Mouse (Mus musculus): ENCODE results near the gene Snx13.
A peak's percentile ranks its signal among the peaks of the same experiment; 100 is the strongest.

Gene Snx13

DNA sequence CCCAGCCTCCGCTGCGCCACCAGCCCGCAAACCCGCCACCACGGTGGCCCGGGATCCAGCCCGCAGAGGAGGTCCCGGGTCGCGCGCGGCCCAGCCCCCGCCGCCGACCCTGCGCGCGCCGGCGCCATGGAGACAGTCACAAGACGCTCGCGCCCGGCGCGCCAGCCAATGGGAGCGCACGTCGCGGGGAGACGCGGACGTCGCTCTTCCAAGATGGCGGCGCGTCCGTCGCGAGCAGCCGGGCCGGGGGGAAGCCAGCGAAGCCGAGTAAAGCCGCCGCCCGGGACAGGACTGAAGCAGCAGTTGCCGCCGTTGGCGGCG, at the start of gene Snx13:
Gene Snx13, plus strand, starts transcription at position 188 of the 321 bp plus-strand sequence.
- peak; percentile 87 to 94 for DNase-seq (ENCODE audit: low spot score in 2 of 2)

DNA sequence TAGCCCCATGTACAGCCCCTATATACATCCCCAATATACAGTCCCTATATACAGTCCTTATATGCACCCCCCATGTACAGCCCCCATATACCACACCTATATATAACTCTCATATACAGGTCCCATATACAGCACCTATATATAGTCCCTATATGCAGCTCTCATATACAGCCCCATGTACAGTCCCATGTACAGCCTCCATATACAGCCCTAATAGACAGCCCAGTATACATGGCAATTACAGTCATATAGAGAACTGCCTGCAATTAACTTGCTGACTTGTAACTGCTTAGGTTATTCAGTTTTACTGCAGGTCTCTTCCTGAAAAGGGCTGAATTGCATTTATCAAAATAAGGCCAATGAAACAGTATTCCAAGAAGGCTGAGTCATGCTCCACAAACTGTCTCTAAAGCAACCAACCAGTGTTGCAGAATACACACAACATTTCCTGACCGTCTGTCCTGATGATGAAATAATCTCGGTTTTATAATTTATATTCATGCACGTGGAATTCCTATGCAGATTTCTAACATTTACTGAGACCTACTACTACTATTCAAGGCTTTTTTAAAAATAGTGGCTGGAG, 49.3 kb upstream of the Snx13 start:
- DNase-seq (ENCODE audit: low spot score in 2 of 2), result no peak

DNA sequence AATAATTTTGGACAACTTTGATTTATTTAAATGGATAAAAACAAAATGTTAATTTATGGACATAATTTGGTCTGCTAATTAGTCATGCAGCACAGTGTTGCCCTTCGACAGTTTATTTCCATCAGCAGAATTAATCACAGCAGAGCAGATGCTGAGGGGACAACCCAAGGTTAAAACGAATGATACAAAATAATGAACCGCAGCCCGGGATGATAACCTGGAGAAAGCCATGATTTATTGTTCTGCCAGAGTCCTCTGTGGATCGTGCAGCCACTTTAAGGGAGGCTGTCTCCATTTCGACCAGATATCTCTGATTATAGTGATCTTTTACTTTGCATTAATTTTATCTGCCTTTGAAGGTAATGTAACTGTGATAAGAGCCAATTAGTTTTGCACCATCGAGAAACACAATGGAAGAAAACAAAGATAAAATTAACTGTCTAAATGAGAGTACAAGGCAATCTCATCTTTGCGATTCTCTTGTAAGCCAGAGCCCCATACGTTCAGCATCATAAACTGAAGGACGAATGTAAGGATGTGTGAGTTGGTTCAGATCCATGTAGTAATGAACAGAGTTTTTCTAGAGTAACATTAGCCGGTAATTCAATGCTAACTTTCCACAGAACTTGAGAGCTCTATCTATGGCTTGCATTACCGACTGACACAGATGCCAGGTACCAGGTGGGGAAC, 48.1 kb upstream of the Snx13 start:
- no peak for DNase-seq (ENCODE audit: low spot score in 2 of 2)

DNA sequence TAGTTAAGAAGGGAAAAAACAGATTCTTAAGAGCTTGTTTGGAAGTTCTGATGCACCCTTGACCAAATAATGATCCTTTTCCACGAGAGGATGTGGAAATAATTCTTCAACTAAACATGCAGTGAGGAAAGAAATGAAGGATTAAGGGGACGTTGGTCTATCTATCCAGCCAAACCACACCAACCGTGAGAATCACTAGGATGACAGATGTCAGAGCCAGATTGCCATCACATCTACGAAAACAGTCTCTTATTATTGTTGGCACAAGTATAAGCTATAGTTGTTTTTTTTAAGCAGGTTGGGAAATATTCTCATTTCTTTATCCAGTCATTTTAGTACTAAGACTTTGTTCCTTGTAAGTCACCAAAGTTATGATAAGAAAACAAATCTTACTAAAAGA, 46.7 kb upstream of the Snx13 start:
- no peak for DNase-seq (ENCODE audit: low spot score in 2 of 2)

DNA sequence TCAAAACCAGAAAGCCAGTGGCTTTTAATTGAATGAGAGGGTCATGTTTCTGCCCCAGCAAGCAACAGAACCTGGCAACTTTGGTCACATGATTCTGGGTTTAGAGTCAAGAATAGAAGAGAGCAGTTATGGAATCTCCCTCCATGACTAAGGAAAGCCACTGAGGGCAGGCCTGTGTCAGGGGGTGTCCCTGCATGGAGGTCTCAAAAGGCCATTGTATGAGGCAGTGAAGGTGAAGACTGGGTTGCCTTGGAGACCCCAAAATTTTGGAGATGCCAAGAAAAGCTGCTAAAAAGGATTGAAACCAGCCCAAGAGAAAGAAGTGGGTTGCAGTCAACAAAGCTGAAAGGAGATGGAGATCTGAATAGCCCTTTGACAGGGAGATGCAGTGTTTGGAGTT, 41.2 kb upstream of the Snx13 start:
- no peak for DNase-seq (ENCODE audit: low spot score in 2 of 2)

DNA sequence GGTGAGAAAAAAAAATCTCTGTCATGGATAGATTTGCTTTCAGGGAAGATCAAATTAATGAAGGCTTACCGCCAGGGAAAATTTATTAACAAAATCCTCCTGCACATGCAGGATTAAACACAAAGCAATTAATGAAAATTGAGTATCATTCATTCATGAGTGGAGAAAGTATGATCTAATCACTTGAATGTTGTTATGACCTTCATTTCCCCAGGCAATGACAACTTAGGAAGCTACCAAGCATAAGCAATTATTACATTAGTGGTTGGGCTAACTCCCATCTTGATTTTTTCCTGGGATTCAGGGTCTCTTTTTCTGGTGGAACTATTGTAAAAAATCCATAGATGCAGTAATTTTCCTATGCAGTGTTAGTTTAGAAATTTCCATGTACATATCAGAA, 39.1 kb upstream of the Snx13 start:
- no peak for DNase-seq (ENCODE audit: low spot score in 2 of 2)

DNA sequence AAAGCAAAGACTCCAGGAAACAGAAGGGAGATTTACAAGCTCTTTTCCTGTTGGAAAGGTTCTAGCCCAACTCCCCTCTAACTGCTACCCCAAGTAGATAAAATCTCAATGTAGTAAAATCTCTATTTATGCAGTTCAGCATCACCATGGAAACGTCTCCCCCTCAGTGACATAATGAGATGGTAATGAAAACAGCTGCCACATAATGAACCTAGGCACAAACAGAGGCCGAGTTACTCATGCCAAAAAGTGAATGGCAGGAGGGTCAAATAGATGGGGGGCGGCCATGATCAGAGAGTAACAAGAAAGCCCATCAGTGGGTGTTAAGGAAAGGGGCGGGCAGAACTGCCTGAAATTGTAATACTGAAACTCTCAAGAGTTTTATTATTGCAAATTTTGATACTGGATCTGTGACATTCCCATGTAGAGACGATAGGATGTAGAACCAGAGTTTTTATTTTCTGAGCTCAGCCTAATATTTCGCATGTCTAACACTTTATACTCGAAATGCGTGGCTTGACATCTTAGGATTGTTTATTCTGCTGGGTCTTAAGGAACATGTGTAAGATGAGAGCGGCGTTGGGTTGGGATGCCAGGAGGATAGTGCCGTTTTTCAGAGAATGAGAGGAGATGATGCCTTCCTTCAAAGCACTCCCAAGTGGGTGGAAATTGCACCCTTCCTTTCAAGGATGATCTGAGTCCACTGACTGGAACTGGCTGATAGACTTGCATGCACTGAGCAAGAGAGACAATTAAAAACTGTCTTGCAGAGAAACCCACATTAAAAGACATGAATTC, 38.4 kb upstream of the Snx13 start:
- DNase-seq (ENCODE audit: low spot score in 2 of 2), result no peak

DNA sequence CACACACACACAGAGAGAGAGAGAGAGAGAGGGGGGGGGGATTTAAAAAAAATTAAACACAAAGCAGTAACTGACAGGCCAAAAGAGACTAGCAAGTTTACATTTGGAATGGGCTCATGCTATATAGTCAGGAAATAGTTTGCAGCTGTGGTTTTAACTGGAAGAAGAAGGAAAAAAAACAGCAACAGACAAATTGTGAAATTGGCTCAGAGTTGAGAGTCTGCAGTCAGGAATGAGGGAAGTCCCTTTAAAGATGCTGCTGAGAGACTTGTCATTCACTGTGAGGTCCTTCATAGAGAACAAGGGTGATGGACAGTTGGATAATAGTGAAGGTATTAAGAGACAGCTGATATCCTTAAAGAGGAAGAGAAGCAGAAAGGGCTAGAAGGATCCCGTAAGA, 35.5 kb upstream of the Snx13 start:
- DNase-seq (ENCODE audit: low spot score in 2 of 2), result no peak

DNA sequence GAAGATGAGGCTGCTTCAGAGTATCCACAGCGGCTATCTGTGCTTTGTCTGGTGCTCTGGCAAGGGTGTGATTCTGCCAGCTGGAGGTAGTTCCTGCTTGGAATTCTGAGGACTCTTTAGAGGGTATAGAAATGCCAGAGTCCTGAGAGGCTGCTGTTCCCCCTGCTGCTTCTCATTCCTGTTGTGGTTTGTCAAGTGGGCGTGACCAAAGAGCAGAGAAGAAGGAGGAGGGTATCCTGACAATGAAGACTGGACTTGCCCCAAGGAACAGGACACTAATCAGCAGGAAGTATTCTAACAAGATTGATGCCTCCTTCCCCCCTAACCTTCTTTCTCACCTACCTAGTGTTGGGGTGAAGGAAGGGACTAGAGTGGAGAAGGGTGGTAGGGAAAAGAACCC, 33.0 kb upstream of the Snx13 start:
- DNase-seq (ENCODE audit: low spot score in 2 of 2), result no peak

DNA sequence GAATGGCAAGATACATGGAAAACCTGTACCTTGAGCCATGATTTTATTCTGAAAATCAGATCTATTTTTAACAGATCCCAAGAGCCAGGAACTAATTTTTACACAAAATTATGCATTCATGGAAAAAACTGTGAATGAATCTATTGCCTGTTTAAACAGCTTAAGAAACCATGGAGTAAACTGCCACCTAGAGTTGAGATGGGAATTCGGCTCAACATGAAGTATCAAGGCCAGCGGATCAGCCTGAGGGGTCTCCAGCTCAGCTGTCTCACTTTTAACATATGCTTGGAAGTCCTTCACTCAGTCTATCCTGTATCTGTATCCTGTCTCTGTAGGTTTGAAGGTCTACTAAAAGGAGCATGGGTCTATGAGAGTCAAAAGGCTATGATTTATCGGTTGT, 30.9 kb upstream of the Snx13 start:
- DNase-seq (ENCODE audit: low spot score in 2 of 2), result no peak

DNA sequence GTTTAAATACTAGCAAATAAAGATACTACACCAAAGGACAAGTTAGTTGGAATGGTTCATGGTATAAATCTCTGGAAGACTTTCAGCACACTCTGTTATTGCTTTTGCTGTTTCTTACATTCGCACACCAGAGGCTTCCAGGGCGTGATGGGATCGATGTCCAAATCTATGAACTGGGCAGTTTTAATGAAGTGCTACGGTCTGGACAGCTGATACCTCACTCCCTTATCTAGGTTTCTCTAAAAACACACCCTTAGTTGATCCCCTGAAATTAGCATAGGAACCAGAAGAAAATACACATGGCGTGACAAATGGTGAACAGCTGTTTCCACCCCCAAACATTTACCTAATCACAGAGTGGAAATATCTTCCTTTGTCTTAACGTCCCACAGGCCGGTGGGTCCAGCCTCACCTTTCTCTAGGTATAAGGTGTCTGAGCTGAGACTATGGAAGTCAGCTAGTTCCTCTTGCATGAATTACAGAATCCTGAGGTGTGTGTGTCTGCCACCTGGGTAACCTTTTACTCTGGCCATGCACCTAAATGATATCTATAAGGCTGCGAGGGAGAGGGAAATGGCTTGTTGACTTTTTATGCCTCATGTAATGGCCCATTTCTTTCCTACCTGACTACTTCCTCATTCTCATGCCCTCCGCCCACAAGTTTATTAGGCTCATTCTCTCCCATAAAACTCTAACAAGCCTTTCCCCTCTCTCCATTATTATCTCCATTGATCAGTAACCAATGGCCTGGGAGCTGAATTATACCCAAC, 30.3 kb upstream of the Snx13 start:
- DNase-seq (ENCODE audit: low spot score in 2 of 2), result no peak

DNA sequence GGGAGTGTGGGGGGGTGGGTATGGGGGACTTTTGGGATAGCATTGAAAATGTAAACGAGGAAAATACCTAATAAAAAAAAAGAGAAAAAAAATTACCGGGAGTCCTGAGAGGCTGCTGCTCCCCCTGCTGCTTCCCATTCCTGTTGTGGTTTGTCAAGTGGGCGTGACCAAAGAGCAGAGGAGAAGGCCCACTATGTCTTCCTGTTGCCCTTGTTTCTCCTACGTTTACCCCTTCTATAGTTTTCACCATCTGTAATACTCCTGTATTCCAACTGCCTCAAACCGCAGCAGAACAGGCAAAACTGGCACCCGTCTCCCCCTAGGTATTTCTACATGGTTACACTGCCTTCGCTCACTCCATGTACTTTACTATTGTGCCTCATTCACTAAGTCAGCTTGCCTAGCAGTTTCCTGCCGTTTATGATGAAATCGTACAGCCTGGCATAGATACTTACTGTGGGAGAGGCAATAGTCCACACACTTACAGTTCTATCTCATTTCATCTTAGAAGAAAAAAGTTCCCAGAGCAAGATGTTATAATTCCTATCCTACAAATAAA, 28.2 kb upstream of the Snx13 start:
- no peak for DNase-seq (ENCODE audit: low spot score in 2 of 2)

DNA sequence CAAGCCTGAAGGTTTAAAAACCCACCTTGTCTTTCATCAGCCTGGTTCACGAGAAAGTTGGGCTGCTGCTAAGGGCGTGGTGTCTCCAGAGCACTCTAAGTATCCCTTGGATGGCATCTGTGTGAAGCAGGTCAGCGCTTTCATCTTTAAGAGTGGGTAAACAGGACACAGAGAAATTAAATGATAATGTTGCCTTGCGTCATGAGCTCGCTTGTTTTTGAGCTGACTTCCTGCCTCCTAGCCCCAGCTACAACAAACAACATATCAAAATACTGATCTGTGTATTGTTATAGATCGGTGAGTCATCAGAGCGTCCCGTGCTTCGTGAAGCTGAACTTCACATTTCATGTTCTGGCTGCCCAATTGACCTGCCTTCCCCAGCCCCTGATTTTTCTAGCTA, 25.7 kb upstream of the Snx13 start:
- no peak for DNase-seq (ENCODE audit: low spot score in 2 of 2)

DNA sequence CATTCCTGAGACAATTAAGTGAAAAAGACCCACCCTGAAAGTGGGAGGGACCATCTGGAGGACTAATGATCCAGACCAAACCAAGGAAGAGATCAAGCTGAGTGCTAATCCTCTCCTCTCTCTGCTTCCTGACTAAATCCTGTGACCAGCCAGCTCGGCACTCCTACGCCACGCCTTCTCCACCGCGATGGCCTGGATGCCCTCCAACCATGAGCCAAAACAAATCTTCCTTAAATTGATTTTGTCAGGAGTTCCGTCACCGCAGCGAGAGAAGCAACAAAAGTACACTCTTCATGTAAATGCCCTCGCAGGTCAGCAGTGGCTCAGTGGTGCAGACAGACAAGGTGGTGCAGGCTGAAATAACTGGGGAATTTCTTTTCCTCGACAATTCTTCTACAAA, 24.9 kb upstream of the Snx13 start:
- DNase-seq (ENCODE audit: low spot score in 2 of 2), result no peak

DNA sequence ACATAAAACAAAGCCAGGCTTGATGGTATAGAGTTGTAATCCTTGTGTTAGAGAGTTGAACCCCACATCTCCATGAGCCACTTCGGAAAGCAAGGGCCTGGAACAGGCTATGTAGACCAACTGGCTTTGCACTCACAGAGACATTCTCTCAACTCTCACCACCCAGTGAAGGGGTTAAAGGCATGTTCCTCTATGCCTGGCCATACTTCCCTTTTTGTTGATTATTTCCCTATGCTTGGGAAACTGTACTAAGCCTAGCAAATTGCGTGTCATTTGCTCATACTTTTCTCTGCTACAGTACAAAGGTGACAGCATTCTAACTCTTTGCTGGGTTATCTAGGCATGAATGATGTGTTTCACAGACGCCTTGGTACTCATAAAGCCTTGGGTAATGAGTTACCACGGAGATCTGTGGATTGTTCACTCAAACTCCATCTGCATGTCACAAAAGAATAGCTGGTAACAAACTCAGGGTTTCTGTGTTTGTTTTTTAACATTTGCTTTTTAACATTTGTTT, 21.0 kb upstream of the Snx13 start:
- DNase-seq (ENCODE audit: low spot score in 2 of 2), result no peak

DNA sequence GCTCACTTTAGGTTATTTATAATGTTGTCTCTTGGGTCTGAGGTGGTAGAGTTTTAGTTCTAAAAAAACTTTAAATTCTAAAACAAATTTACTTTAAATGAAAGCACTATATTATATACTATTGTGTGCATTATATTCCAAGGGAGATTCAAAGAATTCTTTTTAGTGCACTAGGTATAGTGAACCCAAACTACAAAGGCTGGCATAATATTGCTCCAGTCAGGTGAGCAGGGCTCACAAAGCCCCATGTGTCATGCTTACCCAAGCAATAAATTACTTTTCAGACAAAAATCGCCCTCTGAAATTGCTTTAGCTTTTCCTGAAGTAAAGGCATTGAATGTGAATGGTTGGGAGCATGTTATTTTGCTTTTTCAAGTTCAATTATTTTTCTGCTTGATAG, 19.5 kb upstream of the Snx13 start:
- no peak for DNase-seq (ENCODE audit: low spot score in 2 of 2)

DNA sequence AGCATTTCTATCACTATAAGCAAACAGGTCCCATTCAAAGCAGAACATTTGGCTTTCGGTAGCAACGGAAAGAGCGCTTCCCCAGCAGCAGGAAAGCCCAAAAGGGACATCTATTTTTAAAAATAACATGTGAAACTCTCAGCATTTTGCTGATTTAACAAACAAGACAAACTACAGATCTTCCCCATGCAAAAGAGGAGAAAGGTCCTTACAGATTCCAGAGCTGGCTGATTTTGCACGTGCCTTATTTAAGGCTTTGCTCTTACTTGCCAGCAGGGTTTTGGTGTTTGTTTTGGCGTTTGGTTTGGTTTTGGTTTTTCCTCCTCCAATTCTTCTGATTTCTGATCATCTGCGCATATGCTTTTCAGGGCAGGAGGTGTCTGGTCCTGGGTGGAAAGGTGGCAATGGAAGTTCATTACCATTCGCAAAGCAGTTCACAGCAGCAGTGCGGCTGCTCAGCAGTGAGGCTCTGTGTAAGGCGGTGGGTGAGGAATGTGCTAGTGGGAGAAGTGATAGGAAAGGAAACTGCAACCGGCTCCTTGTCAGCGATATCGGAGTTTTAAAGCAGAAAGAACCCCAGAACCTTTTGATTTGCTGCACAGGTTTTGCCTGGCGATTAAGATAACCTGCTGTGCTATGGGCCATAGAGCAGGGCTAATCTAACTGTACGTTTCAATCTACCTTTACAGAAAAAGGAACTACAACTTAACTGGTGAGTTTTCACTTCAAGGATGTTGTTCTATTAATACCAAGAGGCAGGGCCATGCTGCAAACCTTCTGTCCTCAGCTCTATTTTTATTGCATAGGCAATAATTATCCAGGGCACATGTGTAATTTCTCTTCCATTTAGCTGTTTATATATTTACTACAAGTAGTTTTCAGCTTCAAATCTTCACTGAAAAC, 8.1 kb upstream of the Snx13 start:
- DNase-seq (ENCODE audit: low spot score in 2 of 2), result peak in 1 of 2 experiments; percentile 59

DNA sequence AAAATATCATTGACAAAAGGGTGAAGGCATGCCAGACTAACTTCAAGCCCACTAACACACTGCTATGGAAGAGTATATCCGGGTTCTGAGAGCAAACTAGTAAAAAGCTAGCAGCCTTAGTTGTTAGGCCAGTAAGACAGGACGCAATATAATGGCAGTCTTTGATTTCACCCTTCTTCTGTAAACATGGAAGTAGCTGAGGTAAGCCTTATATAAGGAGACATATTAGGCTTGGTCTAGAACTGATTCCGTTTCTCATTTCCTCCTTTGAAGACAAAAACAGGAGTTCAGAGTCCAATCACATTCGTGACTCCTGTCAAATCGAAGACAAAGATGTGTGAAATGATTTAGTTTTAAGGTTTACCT, 7.4 kb upstream of the Snx13 start:
- DNase-seq (ENCODE audit: low spot score in 2 of 2), result no peak

DNA sequence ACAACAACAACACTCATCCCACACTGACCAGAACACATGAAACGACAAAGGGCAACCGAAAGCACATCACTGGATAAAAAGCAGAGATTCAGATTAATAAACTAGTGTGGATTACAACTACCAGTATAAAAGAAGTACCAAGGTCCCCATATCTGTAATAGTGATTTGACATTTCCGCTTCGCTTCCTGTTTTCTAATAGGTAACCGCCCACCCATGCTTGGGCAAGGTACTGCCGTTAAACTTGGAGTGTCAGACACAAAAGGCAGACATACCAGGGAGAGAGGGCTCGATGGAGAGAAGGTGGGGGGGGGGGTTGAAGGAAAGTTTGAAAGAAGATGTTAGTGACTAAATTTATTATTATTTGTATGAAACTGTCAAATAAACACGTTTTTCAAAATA, 5.0 kb upstream of the Snx13 start:
- no peak for DNase-seq (ENCODE audit: low spot score in 2 of 2)

DNA sequence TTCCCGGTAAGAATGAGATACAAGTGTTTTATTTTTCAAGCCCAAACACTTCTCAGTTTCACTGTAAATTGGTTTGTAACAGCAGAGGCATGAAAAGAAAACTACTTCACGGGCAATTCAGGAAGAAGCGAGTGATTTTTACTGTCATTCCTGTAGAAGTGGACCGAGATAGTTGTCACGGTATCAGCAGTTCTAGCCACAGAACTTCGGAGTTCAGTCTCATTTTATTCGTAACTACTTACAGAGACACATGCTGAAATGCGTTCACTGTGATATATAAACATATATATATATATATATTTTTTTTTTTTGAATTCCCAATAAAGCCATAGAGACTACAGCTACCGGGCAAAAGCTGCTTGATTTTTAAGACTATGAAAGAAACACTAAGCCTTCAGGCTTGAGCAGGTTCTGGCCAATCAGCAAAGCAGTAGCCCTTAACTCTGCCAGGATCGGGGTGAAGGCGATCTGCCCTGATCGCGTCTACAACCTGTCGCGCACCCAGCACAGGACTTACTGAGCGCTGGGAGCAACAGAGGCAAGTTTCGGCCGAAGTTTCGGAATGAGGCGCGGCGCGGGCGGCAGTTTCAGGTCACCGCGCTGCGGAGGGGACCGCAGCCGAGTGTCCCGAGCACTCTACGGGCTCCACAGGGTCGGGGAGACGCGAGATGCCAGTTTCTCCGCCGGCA, 532 bp upstream of the Snx13 start:
- DNase-seq (ENCODE audit: low spot score in 2 of 2), result no peak

All from spleen, postnatal 4 days (tissue).